Mouse (Mus musculus) v-Abl transformed pro-B cells (cell line): ENCODE data around the gene BC029722.

Experiments
- in situ Hi-C, 2 experiments: fragments of 400-800 bp; cut with MboI; formaldehyde crosslinking; loops; one replicate each; pipeline ENCODE4 v1.15.1; 2025; ENCODE audit not compliant: unreplicated experiment in 2 of 2

The BC029722 gene

DNA sequence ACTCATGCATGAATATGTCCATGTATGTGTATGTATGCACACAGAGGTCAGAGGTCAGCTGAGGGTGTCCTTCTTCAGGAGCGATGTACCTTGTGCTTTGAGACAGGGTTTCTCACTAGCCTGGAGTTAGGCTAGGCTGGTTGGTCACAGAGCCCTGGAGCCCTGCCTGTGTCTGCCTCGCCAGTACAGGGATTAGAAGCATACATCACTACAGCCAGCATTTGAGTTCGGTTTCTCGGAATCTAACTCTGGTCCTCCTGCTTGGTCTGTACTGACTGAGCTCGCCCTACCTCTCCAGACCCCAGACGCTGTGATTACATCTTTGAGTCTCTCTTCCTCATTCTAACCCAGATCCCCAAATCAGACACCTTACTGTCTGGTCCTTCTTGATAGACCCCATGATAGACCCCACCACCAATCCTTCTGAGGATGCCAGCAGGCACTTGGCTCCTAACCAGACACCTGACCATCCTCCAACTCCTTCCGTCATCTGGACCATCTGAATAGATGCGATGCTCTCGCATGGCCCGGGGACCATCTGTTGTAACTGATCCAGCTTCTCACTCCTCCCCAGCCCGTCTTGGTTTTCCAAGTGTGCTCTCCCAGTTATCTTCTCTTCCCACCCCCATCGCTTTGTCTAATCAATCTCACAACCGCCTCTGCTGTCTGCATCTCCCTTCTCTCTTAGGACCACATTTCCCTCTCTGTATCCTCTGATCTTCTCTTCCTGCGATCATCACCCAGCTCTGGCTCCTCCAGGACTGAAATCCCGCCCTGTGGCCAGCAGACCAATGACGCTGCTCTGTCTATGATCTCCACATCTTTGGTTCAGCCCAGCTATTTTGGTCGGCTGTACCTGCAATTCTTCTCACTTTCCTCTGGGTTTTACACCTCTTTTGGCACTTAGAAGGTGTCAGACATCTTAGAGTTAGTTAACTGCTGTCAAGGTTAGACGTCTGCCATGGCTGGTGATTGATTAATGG lies 31.0 kb downstream of the BC029722 start:
- in situ Hi-C loops = no loop called here

- in situ Hi-C loops = no loop called here
Measured at GRCm38 (mm10) chr2:155786905-155787304, 32.3 kb downstream of the BC029722 start.

DNA sequence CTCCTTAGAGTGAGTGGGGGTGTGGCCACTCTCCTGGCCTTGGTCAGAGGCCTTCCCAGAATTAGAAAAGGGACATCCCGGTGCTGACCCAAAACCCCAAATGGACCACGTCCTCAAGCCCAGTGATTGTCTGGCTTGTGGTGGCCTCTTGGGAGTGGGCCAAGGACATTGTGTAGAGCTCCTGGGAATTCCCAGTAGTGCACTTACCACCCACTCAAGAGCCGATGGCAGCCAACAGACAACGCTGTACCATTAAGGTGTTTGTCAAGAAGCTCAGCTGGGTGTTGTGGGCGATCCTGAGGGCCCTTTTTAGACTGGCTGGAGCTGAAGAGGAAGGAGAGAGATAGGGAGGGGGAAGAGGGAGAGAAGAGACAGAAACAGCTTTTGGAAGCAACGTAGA lies 34.7 kb downstream of the BC029722 start:
- in situ Hi-C loops = no loop called here

DNA sequence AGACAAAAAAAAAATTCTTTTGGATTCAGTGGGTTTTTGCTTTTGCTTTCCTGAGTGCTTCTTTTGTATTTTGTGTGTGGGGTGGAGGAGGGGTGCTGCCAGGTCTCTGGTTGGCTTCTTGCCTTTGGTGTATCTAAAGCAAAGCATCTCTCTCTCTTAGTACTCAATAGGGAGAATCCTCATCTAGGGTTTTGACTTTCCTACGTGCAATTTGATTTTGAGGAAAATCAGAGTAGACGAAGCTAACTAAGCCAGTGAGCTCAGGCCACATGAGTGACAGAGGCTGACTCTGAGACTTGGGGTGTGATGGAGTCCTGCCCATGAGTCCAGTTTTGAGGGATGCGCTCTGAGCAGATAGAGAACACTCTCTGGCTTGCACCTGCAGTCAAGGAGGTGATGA lies 39.7 kb downstream of the BC029722 start:
- in situ Hi-C loops = no loop called here

DNA sequence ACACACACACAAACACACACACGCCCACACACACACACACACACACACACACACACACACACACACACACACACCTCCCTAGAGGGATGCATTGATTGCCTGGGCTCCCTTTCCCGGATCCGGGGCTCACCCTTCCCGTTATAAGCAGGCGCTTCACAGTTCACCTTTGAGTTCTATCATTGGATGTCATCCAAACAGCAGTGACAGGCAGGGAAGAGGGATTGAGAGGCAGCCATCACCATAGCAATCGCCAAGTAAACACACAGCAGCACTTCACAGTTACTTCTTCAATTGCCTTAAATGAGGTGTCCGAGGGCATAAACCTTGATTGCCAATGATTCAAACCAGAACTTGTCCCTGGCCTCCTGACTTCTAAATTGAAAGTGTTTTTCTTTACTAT lies 40.2 kb downstream of the BC029722 start:
- in situ Hi-C loops = no loop called here

GRCm38 (mm10) chr2:155778004-155778403 lies 41.2 kb downstream of the BC029722 start:
- in situ Hi-C loops = no loop called here

GRCm38 (mm10) chr2:155777688-155777985 lies 41.6 kb downstream of the BC029722 start:
- in situ Hi-C loops = no loop called here

DNA sequence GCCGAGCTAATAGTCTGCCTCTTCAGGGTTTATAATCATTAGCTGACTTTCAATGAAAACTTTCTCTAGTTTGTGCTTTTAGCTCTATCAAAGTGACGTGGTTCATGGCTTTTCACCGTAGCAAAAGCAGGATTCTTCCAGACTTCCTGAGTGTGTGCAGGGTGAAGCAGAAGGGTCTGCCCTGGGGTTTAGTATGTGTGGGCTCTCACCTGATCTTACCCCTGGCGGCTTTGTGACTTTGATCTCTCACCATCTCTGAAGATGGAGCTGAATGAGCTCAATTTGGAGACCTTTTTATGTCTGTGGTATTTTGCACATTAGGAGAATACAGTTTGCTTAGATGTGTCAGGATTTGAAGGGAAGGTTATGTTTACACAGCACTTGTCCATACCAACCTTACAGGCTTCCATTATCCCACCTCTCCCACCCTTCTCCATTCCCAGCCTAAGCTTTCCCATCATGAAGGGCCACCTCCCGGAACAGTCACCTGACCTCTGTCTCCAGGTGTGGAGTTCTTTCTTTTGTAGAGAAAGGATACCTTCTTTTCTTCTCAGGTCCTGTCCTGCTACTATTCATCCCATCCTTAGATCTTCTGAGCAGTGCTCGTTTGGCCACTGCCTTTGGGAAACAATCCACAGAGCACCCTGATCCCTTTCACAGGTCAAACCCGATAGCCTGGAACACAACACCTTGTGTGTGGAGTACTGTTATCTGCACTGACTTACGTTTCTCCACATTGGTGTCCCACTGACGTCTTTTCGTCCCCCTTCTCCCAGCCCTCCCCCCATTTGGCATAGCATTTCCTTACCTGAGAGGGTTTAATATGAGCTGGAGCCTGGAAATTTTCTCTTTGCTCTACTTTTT lies 42.2 kb downstream of the BC029722 start:
- in situ Hi-C loops = no loop called here

GRCm38 (mm10) chr2:155775685-155776263 lies 43.5 kb downstream of the BC029722 start:
- in situ Hi-C loops = no loop called here

DNA sequence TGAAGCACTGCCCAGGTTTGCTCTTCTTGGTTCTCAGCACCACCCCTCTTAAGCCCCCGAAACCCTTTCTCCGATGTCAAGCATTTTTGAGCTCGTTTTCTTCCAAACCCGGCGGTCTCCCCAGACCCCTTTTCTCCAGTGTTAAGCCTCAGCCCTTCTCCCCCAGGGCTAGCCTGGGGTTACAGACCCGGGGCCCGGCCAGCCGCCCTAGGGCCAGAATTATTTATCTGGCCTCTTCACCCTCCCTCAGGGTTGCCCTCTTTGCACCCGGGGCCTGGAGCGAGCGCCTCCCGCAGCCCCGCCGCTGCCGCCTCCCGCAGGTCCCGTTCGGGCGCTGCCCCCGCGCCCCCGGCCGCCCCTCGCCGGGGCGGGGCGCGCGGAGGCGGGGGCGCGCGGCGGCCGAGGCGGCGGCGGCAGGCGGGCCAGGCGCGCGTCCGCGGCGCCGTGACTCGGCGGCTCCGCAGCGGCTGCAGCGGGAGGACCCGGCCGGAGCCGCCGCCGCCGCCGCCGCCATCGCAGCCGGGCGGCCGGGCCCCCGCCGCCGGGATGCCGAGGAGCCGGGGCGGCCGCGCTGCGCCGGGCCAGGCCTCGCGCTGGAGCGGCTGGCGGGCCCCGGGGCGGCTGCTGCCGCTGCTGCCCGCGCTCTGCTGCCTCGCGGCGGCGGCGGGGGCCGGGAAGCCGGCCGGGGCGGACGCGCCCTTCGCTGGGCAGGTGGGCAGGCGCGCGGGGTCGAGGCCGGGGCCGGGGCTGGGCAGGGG lies 44.1 kb downstream of the BC029722 start, which contains the start of gene Mmp24:
Gene Mmp24, plus strand, starts transcription at position 416 of the 758 bp plus-strand sequence.
- in situ Hi-C loops = loop anchor here in 1 of 2 experiments (25.0 kb wide), 3 partner anchors 1063 to 1563 kb away; partner anchors contain the start of genes Bpifb5 and Snta1

DNA sequence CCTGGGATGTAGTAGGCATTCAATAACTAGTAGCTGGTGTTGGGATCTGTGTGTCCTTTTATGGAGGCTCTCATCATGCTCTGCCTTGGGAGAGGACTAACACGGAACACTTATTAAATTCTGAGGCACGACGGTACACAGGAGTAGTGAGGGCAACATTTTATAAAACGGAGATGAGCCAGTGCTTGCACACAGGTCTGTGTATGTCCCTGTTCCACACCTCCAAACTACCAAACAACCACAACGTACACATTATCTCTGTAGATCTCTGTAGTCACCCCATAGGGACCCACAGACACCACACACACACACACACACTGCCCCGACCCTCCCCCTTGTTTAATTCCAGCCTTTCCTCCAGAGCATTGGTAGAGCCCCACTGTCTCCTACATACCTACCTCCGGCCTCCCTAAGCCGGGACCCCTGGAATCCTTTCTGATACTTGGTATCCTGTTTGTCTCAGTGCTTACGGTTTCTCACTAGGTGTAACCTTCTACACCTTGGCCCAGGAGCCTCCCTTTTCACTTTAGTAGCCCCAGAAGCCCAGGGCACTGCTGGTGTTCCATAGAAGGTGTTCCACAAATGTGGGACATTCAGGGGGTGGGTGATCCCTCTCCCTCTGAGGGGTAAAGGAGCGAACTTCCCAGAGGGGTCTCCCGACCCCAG lies 44.8 kb downstream of the BC029722 start:
- in situ Hi-C loops = loop anchor here in 1 of 2 experiments (25.0 kb wide), 3 partner anchors 1062 to 1562 kb away; partner anchors contain the start of genes Bpifb5 and Snta1

DNA sequence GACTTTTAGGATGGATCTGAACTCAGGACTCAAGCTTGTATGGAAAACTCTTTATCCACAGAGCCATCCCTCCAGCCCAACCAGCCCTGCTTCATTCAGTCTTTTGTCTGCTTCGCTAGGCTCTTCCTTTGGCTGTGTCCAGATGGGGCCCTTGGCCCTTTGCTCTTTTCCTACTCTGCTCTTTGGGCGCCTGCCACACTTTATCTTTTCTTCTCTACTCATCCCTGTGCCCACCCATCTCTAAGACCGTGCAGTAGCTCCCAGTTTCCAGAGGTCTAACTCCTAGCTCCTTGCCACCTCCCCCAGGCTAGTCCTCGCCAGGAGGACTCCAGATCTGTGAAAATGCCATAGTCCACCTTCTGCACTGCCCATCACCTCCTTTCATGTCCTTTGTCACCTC lies 45.6 kb downstream of the BC029722 start:
- in situ Hi-C loops = loop anchor here in 1 of 2 experiments (25.0 kb wide), 3 partner anchors 1061 to 1561 kb away; partner anchors contain the start of genes Bpifb5 and Snta1
